Mouse (Mus musculus) CH12.LX (cell line): ENCODE data around the gene Vmo1.

Source experiments
- CTCF ChIP-seq, 2 experiments: IDR thresholded peaks in 1 of 2; conservative IDR thresholded peaks in 1 of 2; 2 replicates each; pipeline ENCODE4 v1.5.1; 2011 to 2012; ENCODE audit warnings: low read depth in 2 of 2, low read length in 2 of 2, improper control_type of control experiment in 1 of 2, inconsistent platforms in 1 of 2, mild to moderate bottlenecking in 1 of 2, moderate library complexity in 1 of 2
- E2F4 ChIP-seq: IDR thresholded peaks from 2 replicates; pipeline ENCODE4 v1.6.1; 2011; ENCODE audit warnings: low read depth, low read length, improper control_type of control experiment; ENCODE audit not compliant: insufficient replicate concordance
- IRF4 ChIP-seq: IDR thresholded peaks from 2 replicates; pipeline ENCODE4 v1.6.1; 2014; ENCODE audit warnings: low read depth, mild to moderate bottlenecking, inconsistent platforms, low read length, improper control_type of control experiment
- JUND ChIP-seq: conservative IDR thresholded peaks from 2 replicates; pipeline ENCODE4 v1.6.1; 2011; ENCODE audit warnings: low read depth, low read length, improper control_type of control experiment
- KAT2A ChIP-seq: IDR thresholded peaks from 2 replicates; pipeline ENCODE4 v1.6.1; 2012; ENCODE audit warnings: low read length, improper control_type of control experiment, inconsistent platforms; ENCODE audit not compliant: insufficient replicate concordance
- POLR2A ChIP-seq: IDR thresholded peaks from 2 replicates; pipeline ENCODE4 v1.6.1; 2011; ENCODE audit warnings: low read depth, mild to moderate bottlenecking, improper control_type of control experiment, low read length
- RCOR1 ChIP-seq: conservative IDR thresholded peaks from 2 replicates; pipeline ENCODE4 v1.6.1; 2012; ENCODE audit warnings: low read depth, mild to moderate bottlenecking, inconsistent platforms, low read length, improper control_type of control experiment
- USF2 ChIP-seq: conservative IDR thresholded peaks from 2 replicates; pipeline ENCODE4 v1.6.1; 2011; ENCODE audit warnings: low read depth, low read length, improper control_type of control experiment
- ZNF384 ChIP-seq: IDR thresholded peaks from 2 replicates; pipeline ENCODE4 v1.6.1; 2012; ENCODE audit warnings: low read depth, low read length, improper control_type of control experiment, inconsistent platforms

DNA sequence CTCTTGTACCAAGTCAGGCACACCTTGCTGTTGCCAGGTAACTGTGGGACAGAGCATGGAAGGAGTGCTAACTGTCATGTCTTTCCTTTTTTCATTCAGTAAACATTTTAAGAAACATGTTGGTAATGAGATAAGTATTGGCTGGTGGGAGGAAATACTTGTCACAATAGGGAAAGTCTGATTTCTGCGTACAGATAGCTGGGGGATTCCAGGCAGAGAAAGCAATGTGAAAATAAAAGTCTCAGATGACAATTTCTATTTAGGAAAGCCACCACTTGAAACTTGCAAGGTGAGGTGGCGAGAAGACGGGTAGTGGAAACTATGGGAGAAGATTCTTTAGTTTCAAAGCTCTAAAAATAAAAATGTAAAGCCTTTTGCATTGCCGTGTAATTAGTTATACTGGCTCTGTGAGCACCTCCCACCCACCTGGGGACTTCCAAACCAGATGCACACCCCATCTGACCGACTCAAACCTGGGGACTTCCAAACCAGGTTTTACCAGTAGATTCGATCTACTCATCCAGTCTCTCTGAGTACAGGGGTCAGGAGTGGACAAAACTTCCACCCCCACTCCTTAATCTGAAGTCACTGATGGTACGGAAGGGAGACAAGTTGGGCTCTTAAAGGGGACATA, 1.6 kb downstream of the Vmo1 start:
- TF ChIP-seq POLR2A: no peak; the same call in 1 of the 2 replicates
- TF ChIP-seq KAT2A: 0 out of 2 replicates have a peak, but pooled peaks have one; percentile 51
- TF ChIP-seq E2F4: 0 out of 2 replicates have a peak, but pooled peaks have one; percentile 55
- no peak for TF ChIP-seq CTCF (conservative IDR thresholded peaks at IDR 0.05 in 1 of 2, IDR thresholded peaks at IDR 0.05 in 1 of 2; ENCODE audit: low read depth in 2 of 2, low read length in 2 of 2)
- peak; percentile 84 for TF ChIP-seq IRF4
- peak; percentile 41; the same call in 1 of the 2 replicates for TF ChIP-seq JUND
- TF ChIP-seq USF2: no peak
- TF ChIP-seq RCOR1: peak; percentile 78; the same call in 1 of the 2 replicates
- TF ChIP-seq ZNF384: no peak
